Mouse (Mus musculus) liver, embryonic 15.5 days (tissue): ENCODE results near the gene Mylk2. TPM values are rescaled to one million over a fixed set of nuclear protein-coding genes. Genes with fewer than 3 reads are reported as not detected.
A peak's percentile ranks its signal among the peaks of the same experiment; 100 is the strongest.

ENCODE experiments used
- ATAC-seq: fragments of 200-750 bp; cut with Nextera tagmentation; 2 replicates; pipeline ENCODE4 v1.8.0; 2017; ENCODE audit warnings: moderate number of reproducible peaks, mild to moderate bottlenecking, moderate library complexity; ENCODE audit not compliant: insufficient read depth
- H3K27ac ChIP-seq: fragments of 300-500 bp; sonication (generic); replicated peaks from 2 replicates; pipeline ENCODE4 v1.5.1; 2015; ENCODE audit warnings: mild to moderate bottlenecking, inconsistent platforms
- H3K27me3 ChIP-seq: fragments of 300-500 bp; sonication (generic); 2 replicates; pipeline ENCODE4 v1.6.1; 2015; ENCODE audit warnings: mild to moderate bottlenecking, inconsistent platforms
- H3K36me3 ChIP-seq: fragments of 300-500 bp; sonication (generic); replicated peaks from 2 replicates; pipeline ENCODE4 v1.6.1; 2015; ENCODE audit warnings: moderate library complexity, mild to moderate bottlenecking, inconsistent platforms
- H3K4me1 ChIP-seq: fragments of 300-500 bp; sonication (generic); replicated peaks from 2 replicates; pipeline ENCODE4 v1.6.1; 2015; ENCODE audit warnings: inconsistent platforms
- H3K4me2 ChIP-seq: fragments of 300-500 bp; sonication (generic); 2 replicates; pipeline ENCODE4 v1.6.1; 2015; ENCODE audit warnings: moderate library complexity, mild to moderate bottlenecking, inconsistent platforms
- H3K4me3 ChIP-seq: fragments of 300-500 bp; sonication (generic); replicated peaks from 2 replicates; pipeline ENCODE4 v1.5.1; 2015; ENCODE audit warnings: mild to moderate bottlenecking, inconsistent platforms
- H3K9ac ChIP-seq: fragments of 300-500 bp; sonication (generic); 2 replicates; pipeline ENCODE4 v1.6.1; 2015; ENCODE audit warnings: moderate library complexity, mild to moderate bottlenecking, inconsistent platforms
- H3K9me3 ChIP-seq: fragments of 300-500 bp; sonication (generic); replicated peaks from 2 replicates; pipeline ENCODE4 v1.6.1; 2016; ENCODE audit warnings: inconsistent platforms
- WGBS: fragments of 180-500 bp; shearing (Covaris S2); methylation state at CpG from one replicate; pipeline ENCODE4 v1.1.7; 2015; ENCODE audit warnings: mixed read lengths; ENCODE audit not compliant: insufficient replicate concordance; 5-methylcytosine and 5-hydroxymethylcytosine counted together
- polyA plus RNA-seq: library from polyadenylated mRNA; unstranded; fragments of >200 nt; fragmentation: Nextera tagmentation; extraction: Ambion mirVana; gene quantifications from 2 replicates; pipeline ENCODE4 v1.2.1, GENCODE M21; 2015

Mylk2 gene
- polyA plus RNA-seq, 1 experiment from 2014 or later, result 0.28 TPM

DNA sequence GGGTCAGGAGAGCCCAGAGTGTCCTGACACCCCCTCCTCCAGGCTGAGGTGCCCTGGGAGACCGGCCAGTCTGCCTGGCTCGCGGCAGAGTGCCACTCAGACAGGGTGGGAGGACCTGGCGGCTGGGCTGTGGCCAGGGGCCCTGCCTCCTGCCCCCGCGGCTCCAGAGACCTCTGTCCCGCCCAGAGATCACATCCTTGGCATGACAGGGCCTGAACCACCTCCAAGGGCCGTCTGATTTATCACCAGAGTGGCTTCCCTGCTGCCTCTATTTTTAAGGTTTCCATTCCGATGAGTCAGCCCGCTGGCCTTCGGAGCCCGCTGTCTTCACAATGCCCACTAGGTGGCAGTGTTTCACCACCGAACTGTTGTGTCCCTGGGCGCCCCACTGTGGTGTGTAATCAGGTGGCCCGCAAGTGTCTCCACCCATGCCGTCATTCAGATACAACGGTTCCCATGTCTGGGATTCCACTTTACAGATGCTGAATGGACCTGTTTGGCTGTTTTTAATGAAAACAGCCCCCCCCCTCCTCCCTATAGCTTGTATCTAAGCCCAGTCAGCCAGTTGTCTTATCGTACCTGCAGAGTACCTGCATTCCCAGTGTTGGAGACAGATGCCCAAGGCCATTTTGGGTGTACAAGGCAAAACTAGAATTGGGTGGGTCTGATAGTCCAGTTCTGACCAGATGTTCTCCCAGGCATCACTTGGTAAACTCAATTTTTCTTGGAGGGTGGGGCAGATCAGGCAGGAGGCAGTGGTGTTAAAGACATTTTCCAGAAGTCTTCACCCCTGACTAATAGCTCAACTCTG, 3.4 kb downstream of the Mylk2 start:
- Histone ChIP-seq H3K27ac (no peak overlapping the region), H3K4me2 (peak overlapping the region; percentile 16; the same call in 1 of the 2 replicates), H3K4me1 (peaks cover 6% of the 10 kb centered on the region), H3K4me3 (no peak overlapping the region), H3K27me3 (peaks cover 54% of the 10 kb centered on the region), H3K9me3 (no peaks in the 10 kb centered on the region), H3K36me3 (no peaks in the 10 kb centered on the region), H3K9ac (no peak overlapping the region)
- ATAC-seq, result no peak
- WGBS, result 5% methylated on average over 18 of the region's 18 CpGs

DNA sequence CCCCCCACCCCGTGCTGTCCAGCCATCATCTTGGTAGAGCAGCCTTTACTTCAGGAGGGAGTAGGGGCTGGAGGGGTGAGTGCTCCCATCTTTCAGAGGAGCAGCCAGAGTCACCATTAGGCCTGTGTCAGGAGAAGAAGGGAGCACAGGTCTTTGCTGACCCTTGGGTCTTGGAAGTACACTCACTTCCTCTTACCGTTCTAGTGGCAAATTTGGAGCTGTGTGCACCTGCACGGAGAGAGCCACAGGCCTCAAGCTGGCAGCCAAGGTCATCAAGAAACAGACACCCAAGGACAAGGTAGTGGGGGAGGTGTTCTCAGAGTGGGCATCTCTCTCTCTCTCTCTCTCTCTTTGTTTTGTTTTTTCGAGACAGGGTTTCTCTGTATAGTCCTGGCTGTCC, 4.3 kb downstream of the Mylk2 start:
- Histone ChIP-seq H3K36me3 (no peaks in the 10 kb centered on the region), H3K27ac (no peak overlapping the region), H3K4me1 (peaks cover 6% of the 10 kb centered on the region), H3K9me3 (no peaks in the 10 kb centered on the region), H3K4me2 (no peak overlapping the region), H3K9ac (no peak overlapping the region), H3K4me3 (no peak overlapping the region), H3K27me3 (peaks cover 51% of the 10 kb centered on the region)
- ATAC-seq, result no peak
- 43% methylated on average over 4 of the region's 4 CpGs for WGBS

DNA sequence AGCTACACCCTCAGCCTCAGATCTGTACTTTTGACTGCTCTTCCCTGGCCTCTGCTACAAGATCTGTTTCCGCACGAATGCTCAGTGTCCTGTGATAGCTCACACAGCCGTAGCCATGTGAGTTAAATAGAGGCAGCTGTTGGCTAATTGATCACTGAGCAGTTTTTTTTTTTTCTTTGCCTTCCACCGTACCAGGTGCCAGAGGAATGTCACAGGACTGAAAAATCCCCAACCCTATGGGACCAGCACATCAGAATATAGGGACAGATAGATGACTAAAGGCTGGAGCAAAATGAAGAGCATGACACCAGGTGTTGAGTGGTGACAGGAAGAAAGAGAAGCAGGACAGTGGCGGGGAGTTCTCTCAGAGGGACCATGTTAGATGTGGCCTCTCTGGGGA, 5.0 kb downstream of the Mylk2 start:
- 55% methylated on average over 5 of the region's 5 CpGs for WGBS
- peaks cover 44% of the 10 kb centered on the region for H3K27me3 ChIP-seq
- no peak overlapping the region for H3K4me2 ChIP-seq
- H3K27ac ChIP-seq, result no peak overlapping the region
- no peak overlapping the region for H3K9ac ChIP-seq
- no peaks in the 10 kb centered on the region for H3K9me3 ChIP-seq
- ATAC-seq, result no peak
- no peaks in the 10 kb centered on the region for H3K36me3 ChIP-seq
- H3K4me3 ChIP-seq, result no peak overlapping the region
- H3K4me1 ChIP-seq, result peaks cover 6% of the 10 kb centered on the region

DNA sequence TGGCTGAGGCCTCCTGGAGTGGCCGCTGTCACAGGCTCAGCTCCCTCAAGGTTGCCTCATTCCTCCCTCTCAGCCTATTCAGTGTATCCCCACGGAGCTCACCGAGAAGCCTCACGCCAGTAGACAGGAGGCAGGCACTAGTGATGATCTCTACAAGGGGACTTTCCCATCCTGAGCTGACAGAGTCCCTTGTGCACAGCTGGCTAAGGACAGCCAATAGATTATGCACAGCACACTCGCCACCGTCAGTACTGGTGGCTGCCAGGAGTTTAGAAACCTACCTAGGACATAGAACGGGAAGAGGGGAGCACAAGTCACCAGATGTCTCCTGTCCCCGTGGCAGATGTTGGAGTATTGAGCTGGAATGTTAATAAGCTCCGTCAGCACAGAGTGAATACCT, 6.5 kb downstream of the Mylk2 start:
- no peak for ATAC-seq
- H3K4me1 ChIP-seq, result peaks cover 6% of the 10 kb centered on the region
- no peak overlapping the region for H3K9ac ChIP-seq

DNA sequence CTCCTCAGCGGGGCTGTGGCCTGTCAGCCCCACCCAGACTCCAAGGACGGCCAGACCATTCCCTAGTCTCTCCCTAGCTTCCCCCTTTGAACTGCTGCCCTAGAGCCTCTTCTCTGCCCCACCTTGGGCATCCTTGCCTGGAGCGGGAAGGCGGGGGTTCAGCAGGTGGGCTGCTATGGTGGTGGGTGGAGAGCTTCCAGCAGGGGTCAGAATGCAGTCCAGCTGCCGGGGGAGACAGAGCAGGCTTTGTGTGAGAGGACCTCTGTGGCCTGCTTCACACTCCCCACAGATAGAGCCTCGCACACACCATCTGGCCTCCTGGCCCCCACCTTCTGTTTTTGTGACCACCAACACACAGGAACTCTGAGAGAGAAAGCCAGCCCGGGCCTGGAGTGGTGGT, 11.2 kb downstream of the Mylk2 start:
- no peak overlapping the region for H3K9ac ChIP-seq
- H3K27me3 ChIP-seq, result peaks cover 2% of the 10 kb centered on the region
- WGBS, result 50% methylated on average over 7 of the region's 7 CpGs
- no peak for ATAC-seq
- H3K36me3 ChIP-seq, result no peaks in the 10 kb centered on the region
- no peaks in the 10 kb centered on the region for H3K9me3 ChIP-seq
- no peak overlapping the region for H3K27ac ChIP-seq
- H3K4me1 ChIP-seq, result no peaks in the 10 kb centered on the region
- H3K4me3 ChIP-seq, result no peak overlapping the region
- H3K4me2 ChIP-seq, result no peak overlapping the region

More for the DNA sequence above, 6.5 kb downstream of the Mylk2 start:
- Histone ChIP-seq H3K4me2 (no peak overlapping the region), H3K36me3 (no peaks in the 10 kb centered on the region), H3K4me3 (no peak overlapping the region), H3K27ac (no peak overlapping the region), H3K27me3 (peaks cover 28% of the 10 kb centered on the region), H3K9me3 (no peaks in the 10 kb centered on the region)
- WGBS, result 55% methylated on average over 9 of the region's 9 CpGs

DNA sequence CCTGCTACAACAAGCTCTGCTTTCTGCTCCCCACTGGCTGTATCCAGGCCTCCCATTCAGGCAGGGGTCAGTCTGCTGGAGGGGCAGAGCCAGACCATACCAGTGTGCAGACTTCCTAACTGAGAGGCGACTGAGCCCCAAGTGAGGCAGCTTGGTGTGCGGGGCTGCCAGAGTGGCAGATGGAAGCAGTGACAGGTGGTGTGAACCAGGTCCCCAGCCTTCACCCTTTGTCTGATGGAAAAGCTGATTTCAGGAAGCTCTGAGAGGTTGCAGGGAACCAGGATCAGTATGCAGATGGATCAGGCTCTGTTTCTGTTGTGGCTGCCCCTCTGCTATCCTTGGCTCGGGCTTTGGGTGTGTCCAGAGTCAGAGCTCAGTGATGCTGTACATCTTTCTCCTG, 12.5 kb downstream of the Mylk2 start:
- H3K9me3 ChIP-seq, result no peaks in the 10 kb centered on the region
- no peaks in the 10 kb centered on the region for H3K36me3 ChIP-seq
- ATAC-seq, result no peak
- H3K27ac ChIP-seq, result no peak overlapping the region
- no peak overlapping the region for H3K9ac ChIP-seq
- 60% methylated on average over 3 of the region's 3 CpGs for WGBS
- H3K27me3 ChIP-seq, result no peaks in the 10 kb centered on the region
- no peak overlapping the region for H3K4me2 ChIP-seq
- H3K4me3 ChIP-seq, result no peak overlapping the region
- no peaks in the 10 kb centered on the region for H3K4me1 ChIP-seq

DNA sequence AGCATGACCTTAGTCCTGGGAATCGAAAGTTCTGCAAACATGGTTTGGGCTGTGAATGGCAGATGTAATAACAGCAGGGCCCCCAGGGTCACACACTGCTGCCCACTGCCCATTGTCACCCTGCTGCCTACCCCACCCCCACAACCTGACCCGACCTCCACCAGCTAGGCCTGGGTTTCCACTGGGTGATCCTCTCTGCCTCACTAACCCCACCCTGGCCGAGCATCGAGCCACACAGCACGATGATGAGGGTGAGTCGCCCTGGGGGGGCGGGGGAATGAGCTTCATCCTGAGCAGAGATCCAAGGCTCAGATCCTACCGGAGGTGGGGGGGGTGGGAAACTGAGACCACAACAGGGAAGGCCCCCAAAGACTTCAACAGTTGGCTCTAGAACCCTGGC, 13.0 kb downstream of the Mylk2 start:
- H3K27ac ChIP-seq, result no peak overlapping the region
- H3K4me3 ChIP-seq, result no peak overlapping the region
- no peak overlapping the region for H3K9ac ChIP-seq
- no peaks in the 10 kb centered on the region for H3K9me3 ChIP-seq
- no peak overlapping the region for H3K4me2 ChIP-seq
- no peaks in the 10 kb centered on the region for H3K36me3 ChIP-seq
- H3K4me1 ChIP-seq, result no peaks in the 10 kb centered on the region
- no peak for ATAC-seq
- no peaks in the 10 kb centered on the region for H3K27me3 ChIP-seq
- WGBS, result 45% methylated on average over 8 of the region's 8 CpGs

DNA sequence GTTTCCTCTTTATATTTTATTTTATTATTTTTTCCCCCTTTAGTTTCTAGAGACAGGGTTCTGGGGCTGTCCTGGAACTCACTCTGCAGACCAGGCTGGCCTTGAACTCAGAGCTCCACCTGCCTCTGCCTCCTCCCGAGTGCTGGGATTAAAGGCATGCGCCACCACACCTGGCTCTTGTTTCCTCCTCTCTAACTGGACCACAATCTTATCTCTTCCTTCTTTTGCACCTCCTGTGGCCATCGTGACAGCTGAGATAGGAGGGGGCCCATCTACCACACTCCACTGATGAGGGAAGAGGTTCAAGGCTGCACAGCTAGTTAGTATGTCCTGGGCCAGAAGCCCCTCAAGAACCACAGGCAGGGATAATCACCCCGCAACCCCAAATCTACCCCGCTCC, 13.4 kb downstream of the Mylk2 start:
- Histone ChIP-seq H3K4me3 (no peak overlapping the region), H3K27ac (no peak overlapping the region), H3K27me3 (no peaks in the 10 kb centered on the region), H3K4me1 (no peaks in the 10 kb centered on the region), H3K9ac (no peak overlapping the region), H3K4me2 (no peak overlapping the region), H3K9me3 (no peaks in the 10 kb centered on the region), H3K36me3 (no peaks in the 10 kb centered on the region)
- 36% methylated on average over 5 of the region's 5 CpGs for WGBS
- no peak for ATAC-seq

DNA sequence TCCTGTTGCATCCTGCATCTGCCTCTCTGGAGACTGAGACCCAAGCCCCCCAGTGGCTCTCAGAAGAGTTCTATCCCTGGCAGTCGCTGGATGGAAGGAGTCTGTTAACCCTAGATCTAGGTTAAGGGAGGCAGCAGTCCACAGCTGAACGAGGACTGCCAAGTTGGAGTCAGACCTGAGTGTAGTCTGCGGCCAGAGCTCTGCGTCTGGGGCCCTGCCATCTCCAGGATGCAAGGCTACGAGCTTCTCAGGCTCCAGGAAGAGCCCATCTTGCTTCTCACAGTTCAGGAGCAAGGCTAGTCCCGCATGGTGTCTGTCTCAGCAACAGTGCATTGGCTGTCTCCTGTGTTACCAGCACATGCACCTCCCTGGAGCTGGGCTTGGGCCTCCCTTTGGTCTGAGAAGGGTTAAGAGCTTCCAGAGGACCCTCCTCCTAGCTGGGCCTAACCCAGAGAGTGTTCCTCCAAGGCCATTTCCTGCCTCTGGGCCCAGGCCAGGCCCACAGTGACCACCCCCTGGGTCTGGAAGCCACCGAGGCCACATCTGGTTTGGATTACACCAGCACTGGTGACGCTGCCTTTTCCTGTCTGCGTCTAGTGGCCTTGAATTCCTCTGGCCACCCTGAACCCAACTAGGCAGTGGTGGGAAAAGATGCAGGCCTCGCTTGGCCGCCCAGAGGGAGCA, 14.2 kb downstream of the Mylk2 start:
- no peak overlapping the region for H3K9ac ChIP-seq
- H3K27ac ChIP-seq, result no peak overlapping the region
- H3K4me3 ChIP-seq, result no peak overlapping the region
- no peaks in the 10 kb centered on the region for H3K27me3 ChIP-seq
- WGBS, result 36% methylated on average over 11 of the region's 11 CpGs
- H3K9me3 ChIP-seq, result no peaks in the 10 kb centered on the region
- H3K36me3 ChIP-seq, result no peaks in the 10 kb centered on the region
- no peak overlapping the region for H3K4me2 ChIP-seq
- ATAC-seq, result peak; percentile 41; the same call in 1 of the 2 replicates
- H3K4me1 ChIP-seq, result no peaks in the 10 kb centered on the region

DNA sequence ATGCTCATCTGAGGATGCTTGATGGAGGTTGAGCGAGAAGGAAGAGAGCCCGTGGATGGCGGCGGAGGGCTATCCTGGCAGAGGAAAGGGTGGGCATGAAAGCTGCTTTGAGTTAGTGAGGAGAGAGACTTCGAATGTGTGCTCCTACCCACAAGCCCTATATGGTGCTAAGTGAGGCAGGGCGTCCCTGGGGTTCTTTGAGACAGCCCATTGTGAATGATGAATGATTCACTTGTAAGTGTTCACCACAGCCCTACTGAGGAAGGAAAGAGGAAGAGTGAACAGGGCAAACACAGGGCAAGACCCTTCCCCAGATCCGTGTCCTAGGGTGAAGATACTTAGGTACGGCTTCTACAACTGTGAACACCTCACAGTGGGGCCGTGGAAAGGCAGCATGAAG, 15.7 kb downstream of the Mylk2 start:
- WGBS, result 31% methylated on average over 9 of the region's 9 CpGs
- H3K4me2 ChIP-seq, result no peak overlapping the region
- no peaks in the 10 kb centered on the region for H3K4me1 ChIP-seq
- no peaks in the 10 kb centered on the region for H3K27me3 ChIP-seq
- no peak overlapping the region for H3K9ac ChIP-seq
- H3K27ac ChIP-seq, result no peak overlapping the region
- no peaks in the 10 kb centered on the region for H3K36me3 ChIP-seq
- H3K4me3 ChIP-seq, result no peak overlapping the region
- no peak for ATAC-seq
- no peaks in the 10 kb centered on the region for H3K9me3 ChIP-seq

DNA sequence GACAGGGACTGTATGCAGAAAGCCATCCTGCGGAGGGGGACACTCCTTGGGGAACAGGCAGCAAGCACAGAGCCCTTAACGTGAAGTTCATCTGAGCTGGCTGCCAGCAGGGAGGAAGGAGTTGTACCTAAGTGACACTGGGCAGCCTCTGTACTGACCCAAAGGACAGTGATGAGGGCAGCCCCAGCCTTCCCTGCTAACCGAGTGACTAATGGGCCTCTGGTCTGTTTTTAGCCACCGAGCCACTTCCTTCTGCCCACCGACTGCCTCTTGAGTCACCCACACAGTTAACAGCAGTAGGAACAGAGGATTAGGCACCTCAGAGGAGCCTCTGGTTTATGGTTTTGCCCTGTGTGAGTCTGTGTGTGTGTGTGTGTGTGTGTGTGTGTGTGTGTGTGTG, 16.2 kb downstream of the Mylk2 start:
- WGBS, result 19% methylated on average over 5 of the region's 5 CpGs
- H3K4me2 ChIP-seq, result no peak overlapping the region
- no peaks in the 10 kb centered on the region for H3K9me3 ChIP-seq
- ATAC-seq, result no peak
- H3K9ac ChIP-seq, result no peak overlapping the region
- H3K36me3 ChIP-seq, result no peaks in the 10 kb centered on the region
- no peak overlapping the region for H3K27ac ChIP-seq
- H3K4me1 ChIP-seq, result no peaks in the 10 kb centered on the region
- no peak overlapping the region for H3K4me3 ChIP-seq
- H3K27me3 ChIP-seq, result no peaks in the 10 kb centered on the region
